Mouse (Mus musculus) activated CD4-positive, CD25-positive, alpha-beta regulatory T cell, adult 4 months (primary cell): Measurements from ENCODE around the gene Hist1h2bl. TPM values are rescaled to one million over a fixed set of nuclear protein-coding genes. Genes with fewer than 3 reads are reported as not detected.
"Not testable (repeated sequence)": the region's sequence is repeated elsewhere in the genome, so short reads cannot be mapped to it uniquely, and the experiment has no call there.

Experiments
- ATAC-seq: one replicate; pipeline ENCODE4 v1.8.0; 2017
- polyA plus RNA-seq, 2 experiments: library from polyadenylated mRNA; unstranded; fragments of 100-300 nt; shearing (Covaris generic); gene quantifications; one replicate each; pipeline ENCODE4 v1.2.1; 2017

Gene Hist1h2bl
- 1 to 10 TPM in 1 of 2 experiments, not detected in 1; 1.2 TPM for polyA plus RNA-seq

DNA sequence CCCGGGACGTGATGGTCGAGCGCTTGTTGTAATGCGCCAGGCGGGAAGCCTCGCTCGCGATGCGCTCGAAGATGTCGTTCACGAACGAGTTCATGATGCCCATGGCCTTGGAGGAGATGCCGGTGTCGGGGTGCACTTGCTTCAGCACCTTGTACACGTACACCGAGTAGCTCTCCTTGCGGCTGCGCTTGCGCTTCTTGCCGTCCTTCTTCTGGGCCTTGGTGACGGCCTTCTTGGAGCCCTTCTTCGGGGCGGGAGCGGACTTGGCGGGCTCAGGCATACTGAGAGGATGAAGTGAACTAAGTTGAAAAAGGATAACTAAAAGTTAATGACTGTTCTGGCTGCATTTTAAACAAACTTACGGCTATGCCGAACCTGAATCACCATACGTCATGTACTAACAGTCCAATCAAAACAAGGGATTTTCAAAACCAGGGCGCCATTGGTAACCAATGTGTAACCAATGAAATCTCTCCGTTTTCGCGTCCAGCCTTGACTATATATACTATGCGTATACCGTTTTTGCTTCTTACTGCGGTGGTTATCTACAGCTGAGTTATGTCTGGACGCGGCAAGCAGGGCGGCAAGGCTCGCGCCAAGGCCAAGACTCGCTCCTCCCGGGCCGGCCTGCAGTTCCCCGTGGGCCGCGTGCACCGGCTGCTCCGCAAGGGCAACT lies at the start of gene Hist1h2bl, which contains the start of gene Hist1h2ai:
Hist1h2bl (minus strand) TSS at position 280 of the 676 bp plus-strand sequence.
Hist1h2ai (plus strand) TSS at position 559 of the 676 bp plus-strand sequence.
- peak; percentile 90 for ATAC-seq

DNA sequence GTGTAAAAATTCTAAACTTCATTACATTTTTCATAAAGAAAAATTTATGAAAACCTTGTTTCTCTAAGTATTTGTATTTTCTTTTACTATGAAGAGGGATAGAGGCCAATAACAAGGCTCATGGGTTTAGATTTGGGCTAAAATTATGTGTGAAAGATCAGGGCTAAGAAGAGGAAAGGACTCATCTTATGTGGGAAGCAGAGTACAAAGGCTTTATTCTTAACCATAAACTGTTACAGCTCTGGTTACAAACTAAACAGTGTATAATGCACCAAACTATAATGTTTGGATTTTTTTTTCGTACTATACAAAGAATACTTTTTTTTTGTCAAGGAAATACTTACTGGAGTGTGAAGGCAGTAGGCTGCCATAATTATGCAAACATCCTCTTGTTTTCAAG lies 39.8 kb upstream of the Hist1h2bl start:
- ATAC-seq, result no peak

DNA sequence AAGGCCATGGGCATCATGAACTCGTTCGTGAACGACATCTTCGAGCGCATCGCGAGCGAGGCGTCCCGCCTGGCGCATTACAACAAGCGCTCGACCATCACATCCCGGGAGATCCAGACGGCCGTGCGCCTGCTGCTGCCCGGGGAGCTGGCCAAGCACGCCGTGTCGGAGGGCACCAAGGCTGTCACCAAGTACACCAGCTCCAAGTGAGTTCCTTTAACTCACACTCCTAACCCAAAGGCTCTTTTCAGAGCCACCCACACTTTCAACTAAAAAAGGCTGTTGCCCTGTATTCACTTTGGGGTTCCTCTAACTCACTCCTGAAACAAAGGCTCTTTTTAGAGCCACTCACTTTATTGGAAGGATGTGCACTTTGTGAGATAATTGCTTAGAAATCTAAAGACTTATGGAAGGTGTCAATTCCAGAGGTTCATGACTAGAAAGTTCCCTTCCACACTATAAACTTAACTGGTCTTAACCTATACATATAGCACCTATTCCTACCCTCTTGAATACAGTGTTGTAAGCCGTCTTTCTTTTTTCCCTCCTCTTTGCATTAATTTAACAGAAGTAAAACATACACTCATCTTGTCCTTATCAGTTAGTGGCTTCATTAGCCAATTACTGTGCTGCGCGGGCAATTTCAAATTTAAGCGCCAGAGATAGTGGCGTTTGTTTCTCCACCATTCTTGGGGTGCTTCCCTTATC lies 38.5 kb upstream of the Hist1h2bl start:
- ATAC-seq, result not testable (repeated sequence)

DNA sequence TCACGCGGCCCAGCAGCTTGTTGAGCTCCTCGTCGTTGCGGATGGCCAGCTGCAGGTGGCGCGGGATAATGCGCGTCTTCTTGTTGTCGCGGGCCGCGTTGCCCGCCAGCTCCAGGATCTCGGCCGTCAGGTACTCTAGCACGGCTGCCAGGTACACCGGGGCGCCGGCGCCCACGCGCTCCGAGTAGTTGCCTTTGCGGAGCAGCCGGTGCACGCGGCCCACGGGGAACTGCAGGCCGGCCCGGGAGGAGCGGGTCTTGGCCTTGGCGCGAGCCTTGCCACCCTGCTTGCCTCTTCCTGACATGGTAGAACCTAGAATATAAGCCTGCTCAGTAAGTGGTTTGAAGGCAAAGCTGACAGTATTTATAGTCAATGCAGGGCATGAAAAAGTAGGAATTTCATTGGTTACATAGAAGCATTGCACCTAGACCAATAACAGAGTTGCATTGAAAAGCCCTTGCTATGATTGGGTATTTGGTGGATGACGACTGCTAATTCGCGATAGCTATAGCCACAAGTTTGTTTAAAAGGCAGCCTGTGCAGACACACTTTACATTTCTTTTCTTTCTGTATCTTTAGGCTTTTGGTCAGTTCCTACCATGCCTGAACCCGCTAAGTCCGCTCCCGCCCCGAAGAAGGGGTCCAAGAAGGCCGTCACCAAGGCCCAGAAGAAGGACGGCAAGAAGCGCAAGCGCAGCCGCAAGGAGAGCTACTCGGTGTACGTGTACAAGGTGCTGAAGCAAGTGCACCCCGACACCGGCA lies 37.8 kb upstream of the Hist1h2bl start, which contains the start of the genes Hist1h2ak and Hist1h2bn:
Hist1h2ak (minus strand) TSS at position 304 of the 762 bp plus-strand sequence.
Hist1h2bn (plus strand) TSS at position 600 of the 762 bp plus-strand sequence.
- ATAC-seq, result peak; percentile 94

DNA sequence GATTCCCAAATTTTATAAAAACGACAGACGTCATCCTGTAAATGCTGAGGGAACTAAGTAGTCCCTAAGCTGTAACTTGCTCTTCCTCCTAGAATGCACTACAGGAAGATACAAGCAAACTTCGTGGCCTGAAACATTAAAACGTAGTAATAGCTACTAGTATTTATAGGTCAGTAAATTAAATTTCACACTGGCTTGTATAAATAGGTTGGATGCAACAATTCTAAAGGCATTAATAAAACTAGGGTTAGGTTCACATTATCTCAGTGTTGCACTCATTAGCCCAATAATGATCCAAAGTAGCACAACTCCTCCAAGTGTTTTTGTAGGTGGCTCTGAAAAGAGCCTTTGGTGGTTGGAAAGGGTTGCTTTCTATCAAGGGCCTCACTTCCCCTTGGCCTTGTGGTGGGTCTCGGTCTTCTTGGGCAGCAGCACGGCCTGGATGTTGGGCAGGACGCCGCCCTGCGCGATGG lies 37.1 kb upstream of the Hist1h2bl start:
- no peak for ATAC-seq

DNA sequence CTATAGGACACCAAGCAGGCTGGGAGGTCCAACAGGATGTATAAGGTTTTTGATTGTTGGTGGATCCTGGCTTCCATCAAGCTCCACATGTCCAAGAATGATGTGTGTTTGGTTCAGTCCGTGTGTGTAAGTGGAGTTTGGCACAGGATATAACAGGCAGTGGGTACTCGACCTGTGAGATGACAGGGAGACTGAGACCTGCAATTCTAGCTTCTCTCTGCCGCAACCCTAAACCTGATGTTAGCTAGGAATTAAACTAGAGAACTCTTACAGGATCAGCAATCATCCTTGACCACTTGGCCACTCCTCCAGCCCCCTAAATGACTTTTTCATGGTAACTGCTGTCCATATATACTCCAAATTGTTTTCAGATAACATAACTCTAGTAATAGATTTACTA lies 36.4 kb upstream of the Hist1h2bl start:
- ATAC-seq, result no peak

DNA sequence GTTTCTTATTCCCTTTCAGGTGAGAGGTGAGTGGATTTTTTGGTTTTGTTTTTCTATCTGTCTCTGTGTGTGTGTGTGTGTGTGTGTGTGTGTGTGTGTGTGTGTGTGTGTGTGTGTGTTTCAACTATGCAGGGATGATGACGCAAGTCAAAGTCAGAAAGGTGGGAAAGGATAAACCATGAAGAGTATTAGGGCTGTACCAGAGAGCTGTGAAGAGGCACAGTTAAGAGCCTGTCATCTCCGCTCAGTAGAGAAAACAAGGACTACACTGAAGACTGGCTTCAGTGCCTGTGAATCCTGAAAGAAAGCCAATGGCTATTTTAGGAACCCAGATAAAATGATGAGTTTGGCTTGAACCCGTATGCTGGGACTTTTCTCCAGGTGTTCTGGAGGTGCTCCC lies 35.9 kb upstream of the Hist1h2bl start:
- ATAC-seq, result no peak

DNA sequence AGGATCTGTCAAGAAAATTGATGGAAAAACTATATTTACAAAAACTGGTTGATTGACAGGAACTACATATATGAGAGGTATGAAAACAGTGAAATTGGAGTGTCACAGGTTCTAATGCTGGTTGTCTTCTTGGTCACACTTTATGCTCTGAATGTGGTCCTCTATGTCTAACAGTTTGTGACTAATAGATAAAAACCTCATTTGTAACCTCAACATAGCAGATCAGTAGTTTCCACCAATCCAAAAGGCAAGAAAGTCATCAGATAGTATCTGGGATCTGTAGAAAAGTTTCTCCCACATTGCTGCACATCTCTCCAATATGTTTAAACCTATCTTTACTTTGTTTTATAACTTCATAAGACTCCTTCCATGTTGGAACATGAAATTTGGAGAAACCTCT lies 35.5 kb upstream of the Hist1h2bl start:
- ATAC-seq, result no peak

- ATAC-seq, result peak; percentile 51
These were observed 34.4 kb upstream of the Hist1h2bl start, which contains the start of gene Hist1h4k for GRCm38 (mm10) chr13:21750159-21751017. Gene Hist1h4k (minus strand): TSS chr13:21750505.

GRCm38 (mm10) chr13:21749387-21750158 lies 33.6 kb upstream of the Hist1h2bl start:
- ATAC-seq, result no peak

GRCm38 (mm10) chr13:21745006-21745405 lies 29.1 kb upstream of the Hist1h2bl start:
- ATAC-seq, result no peak

DNA sequence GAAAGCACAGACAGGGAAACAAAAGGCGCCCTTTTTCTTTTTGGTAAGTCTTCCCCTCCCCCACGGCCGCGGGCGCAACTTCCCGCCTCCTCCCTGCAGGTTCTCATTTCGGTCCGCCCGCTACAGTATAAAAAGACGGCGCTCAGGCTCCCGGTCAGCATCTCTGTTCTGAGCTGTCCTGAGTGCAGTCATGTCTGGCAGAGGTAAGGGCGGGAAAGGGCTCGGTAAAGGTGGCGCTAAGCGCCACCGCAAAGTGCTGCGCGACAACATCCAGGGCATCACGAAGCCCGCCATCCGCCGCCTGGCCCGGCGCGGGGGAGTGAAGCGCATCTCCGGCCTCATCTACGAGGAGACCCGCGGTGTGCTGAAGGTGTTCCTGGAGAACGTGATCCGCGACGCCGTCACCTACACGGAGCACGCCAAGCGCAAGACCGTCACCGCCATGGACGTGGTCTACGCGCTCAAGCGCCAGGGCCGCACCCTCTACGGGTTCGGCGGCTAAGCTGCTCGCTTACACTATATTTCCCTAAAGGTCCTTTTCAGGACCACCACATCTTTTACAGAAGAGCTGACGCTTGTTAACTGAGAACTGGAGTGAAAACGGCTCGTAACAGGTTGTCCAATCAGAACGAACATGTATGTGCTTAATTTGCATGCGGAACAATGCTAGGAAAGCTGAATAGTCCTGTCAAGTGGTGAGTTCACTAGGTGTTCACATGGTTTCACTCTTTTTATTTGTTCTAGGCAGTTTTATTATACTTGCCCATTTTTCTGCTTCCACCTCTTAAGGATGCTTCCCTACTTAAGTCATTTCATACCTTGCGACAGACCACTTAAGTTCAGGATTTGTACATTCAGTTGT lies 19.2 kb upstream of the Hist1h2bl start, which contains the start of gene Hist1h4j:
Hist1h4j (plus strand) TSS at position 159 of the 862 bp plus-strand sequence.
- ATAC-seq, result peak; percentile 73

DNA sequence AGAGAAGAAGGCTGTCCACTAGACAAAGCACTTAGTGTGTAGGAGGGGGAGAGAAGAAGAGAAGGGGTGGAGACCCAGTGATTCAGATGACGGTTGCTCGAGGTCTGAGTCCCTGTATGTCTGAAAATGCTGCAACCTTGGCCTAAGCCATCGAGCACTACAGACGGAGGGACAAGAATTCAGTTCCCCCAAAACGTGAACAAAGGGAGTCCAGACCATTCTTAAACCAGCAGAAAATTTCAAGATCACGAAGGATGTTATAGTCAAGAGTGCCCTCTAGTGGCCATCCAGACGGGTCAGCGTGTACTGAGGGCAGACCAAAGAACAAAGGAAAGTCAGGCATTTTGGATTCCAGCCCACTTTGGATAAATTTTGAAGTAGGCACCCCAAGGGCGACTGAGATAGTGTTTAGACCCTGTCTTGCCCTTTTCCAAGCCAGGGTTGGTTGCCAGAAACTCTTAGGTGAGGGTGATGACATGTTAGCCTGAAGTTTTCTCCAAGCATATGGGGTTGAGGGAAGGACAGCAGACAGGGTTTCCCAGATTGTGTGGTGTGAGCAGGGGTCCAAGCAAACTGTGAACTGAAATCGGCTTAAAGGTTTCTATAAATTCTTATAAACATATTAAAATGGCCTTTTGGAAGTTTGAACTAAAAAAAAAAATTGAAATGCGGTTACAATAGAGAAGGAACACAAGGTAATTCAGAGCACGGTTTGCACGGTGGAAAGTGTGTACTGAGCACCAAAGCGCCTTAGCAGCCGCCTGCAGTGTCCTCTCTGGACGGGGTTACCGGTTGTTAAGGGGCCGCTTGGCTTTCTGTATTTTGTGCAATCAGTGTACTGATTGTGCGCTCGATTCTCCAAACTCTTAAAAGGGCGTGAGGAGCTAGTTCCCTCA lies 18.3 kb upstream of the Hist1h2bl start:
- peak; percentile 50 for ATAC-seq

DNA sequence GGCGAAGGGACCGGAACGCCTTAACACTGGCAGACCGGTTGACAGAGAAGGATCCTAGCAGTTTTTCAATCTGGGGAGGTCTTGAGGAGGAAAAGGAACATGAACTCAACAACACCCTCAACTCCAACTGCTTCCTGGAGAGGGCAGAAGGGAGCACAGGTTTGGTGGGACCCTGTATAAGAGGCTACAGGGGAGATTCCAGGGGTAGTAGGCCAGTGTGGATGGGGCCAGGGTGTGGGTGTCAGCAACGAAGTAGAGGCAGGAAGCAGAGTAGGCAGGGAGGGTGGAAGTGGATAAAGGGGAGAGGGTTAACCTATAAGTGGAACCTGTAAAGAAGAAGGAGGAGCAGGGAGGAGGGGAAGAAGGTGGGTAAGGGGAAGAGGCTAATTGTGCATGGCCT lies 17.5 kb upstream of the Hist1h2bl start:
- ATAC-seq, result no peak

- ATAC-seq, result no peak
These were observed 13.6 kb upstream of the Hist1h2bl start for GRCm38 (mm10) chr13:21729544-21729943.

- no peak for ATAC-seq
These were observed 12.1 kb upstream of the Hist1h2bl start for GRCm38 (mm10) chr13:21727948-21728572.

GRCm38 (mm10) chr13:21722993-21723836 lies 7.3 kb upstream of the Hist1h2bl start:
- ATAC-seq, result no peak
